Mouse (Mus musculus) lung, postnatal 4 days (tissue): Measurements from ENCODE around the gene Prpf18.
"Not testable (repeated sequence)": the region's sequence is repeated elsewhere in the genome, so short reads cannot be mapped to it uniquely, and the experiment has no call there.

Source experiments
- DNase-seq, 2 experiments: peaks; one replicate each; pipeline ENCODE4 v3.0.0; 2021

Prpf18 gene

DNA sequence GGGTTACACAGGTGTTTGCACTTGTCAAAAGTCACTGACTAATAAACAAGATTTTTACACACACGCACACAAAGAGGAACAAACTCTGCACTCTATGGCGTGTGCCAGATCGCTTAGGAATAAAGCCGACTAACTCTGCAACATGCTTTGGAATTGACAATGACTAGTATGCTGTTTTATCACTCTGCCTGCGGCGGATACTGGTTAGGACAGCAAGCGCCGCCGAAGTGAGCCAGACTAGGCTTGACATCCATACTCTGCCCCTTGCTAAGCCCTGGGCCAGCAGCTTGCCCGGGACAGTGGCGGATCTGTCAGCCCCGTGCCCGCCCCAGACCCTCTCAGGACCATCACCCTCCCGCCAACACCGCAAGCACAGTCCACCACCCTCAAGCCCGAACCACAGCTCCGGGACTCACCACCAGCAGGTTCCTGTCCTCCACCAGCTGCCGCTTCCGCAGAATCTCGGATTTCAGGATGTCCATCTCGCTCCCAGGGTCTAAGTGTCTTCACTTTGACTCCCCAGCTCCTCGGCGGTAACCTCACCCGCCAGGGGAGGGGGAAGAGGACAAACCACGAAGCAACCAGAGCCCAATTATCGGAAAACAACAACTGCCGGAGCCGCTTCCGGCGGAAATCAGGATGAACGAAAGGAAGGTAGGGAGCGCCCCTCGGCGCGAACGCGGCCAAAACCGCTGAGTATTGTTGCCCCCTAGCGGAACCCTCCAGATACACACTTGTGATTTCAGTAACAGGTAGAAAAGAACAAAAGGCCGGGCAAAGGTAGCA, at the start of gene Prpf18:
Gene Prpf18 (minus strand): TSS at position 614 of the 786 bp plus-strand sequence.
- peak; percentile 89 to 92 for DNase-seq

GRCm38 (mm10) chr2:4679886-4680285, 28.0 kb upstream of the Prpf18 start:
- no peak for DNase-seq

GRCm38 (mm10) chr2:4671636-4672035, 19.7 kb upstream of the Prpf18 start:
- no peak for DNase-seq

DNA sequence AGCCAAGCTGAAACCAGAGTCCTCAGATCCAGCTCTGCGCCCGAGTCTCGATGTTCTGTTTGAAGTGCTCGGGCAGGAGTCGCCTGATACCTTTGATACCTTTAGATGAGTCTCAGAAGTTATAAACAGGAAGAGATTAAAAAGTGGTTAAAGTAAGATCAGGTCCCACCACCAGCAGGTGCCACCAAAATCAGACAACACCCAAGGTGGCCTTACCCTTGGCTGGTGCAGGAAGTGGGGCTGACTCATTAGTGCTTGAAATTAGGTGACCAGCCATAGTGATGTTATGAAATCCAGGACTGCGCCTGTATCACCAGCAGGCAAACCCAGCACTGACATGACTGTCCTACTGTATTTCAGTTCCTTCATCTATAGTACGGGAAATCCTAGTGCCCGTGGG, 17.8 kb upstream of the Prpf18 start:
- no peak for DNase-seq

DNA sequence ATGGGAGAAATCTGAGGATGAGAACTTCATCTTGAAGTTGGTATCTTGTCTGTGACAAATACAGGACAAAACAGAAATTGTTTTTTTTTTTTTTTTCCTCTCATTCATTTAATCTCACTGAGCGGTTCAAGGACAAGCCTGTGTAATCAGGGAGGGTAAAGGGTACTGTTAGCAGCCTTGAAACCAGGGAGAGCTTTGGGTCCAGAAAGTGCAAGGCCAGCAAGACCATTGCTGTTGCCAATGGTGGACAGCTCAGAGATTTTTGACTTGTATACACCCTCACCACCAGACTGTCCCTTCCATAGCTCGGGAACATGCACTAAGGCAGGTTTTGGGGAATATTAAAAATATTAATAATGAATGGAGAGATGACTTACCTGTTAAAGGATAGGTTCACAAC, 16.7 kb upstream of the Prpf18 start:
- no peak for DNase-seq

DNA sequence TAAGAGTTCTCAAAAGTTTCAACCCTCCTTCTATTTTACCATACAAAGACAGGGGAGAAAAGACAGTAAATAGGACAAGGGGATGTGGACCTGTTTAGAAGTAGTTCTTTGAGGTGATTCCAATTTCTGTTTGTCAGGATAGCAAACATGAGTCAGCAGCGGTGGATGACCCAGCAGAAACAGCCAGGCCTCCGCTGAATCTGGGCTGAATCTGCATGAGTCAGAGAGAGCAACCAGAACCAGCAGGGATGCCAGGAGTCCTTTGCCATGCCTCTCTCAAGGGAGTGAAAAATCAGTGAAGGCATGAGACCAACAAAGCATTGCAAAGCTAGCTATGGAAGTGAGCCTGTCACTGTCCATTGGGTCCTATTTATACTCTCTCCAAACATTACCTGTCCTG, 8.8 kb upstream of the Prpf18 start:
- no peak for DNase-seq

- DNase-seq = no peak
These were observed 2.3 kb downstream of the Prpf18 start for GRCm38 (mm10) chr2:4649646-4650045.

- DNase-seq = no peak
These were observed 3.8 kb downstream of the Prpf18 start for GRCm38 (mm10) chr2:4648094-4648493.

DNA sequence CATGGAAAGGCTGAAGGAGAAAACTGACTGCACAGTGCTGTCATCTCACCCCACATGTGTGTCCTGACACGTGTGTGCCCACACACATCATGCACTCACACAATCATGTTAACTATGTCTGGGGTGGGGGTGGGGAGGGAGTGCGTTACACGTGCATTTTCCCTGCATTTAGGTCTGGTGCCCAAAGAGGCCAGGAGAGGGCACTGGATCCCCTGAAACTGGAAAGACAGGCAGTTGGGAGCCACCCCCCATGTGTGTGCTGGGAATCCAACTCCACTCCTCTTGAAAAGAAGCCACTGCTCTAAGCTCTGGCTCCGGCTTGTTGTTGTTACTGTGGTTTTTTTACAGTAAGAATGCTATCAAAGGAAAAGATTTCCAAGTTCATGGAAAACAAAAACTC, 6.8 kb downstream of the Prpf18 start:
- no peak for DNase-seq

- no peak for DNase-seq
These were observed 13.7 kb downstream of the Prpf18 start for GRCm38 (mm10) chr2:4638189-4638588.

DNA sequence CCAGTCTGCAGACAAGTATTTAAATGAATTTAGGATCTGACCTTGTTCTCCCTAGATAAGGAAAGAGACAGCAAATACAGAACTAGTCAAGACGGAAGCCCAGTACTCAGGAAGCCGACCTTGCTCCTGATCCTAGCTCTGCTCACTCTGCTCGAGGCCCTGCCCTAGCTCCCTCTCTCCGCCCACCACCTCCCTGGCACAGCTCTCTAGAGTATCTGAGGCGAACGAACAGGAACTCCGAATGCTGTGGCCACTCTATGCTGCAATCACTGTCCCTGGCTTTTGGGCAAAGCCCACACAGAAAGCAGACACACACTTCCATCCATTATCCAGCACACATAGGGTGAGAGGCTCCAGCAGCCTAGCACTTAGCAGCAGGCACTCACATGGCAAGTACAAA, 15.3 kb downstream of the Prpf18 start:
- no peak for DNase-seq

DNA sequence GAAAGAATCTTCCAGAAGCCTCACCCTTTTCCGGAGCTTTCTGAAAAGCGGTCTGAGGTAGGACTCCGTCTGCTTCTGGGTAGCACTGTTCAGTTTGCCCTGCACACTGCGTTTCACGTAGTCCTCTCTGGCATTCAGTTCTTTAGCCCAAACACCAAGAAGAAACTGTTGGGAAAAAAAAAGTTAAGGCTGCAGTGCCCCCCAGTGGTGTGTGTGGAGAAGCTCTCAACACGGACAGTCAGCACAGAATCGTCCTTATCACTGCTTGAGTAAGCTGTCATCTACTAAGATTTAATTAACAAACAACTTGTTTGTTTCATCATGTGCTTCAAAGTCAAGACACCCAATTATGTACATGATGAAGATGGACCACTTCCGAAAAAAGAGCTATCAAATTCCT, 16.1 kb downstream of the Prpf18 start:
- DNase-seq = no peak

- no peak for DNase-seq
These were observed 21.6 kb downstream of the Prpf18 start for GRCm38 (mm10) chr2:4630197-4630835.

DNA sequence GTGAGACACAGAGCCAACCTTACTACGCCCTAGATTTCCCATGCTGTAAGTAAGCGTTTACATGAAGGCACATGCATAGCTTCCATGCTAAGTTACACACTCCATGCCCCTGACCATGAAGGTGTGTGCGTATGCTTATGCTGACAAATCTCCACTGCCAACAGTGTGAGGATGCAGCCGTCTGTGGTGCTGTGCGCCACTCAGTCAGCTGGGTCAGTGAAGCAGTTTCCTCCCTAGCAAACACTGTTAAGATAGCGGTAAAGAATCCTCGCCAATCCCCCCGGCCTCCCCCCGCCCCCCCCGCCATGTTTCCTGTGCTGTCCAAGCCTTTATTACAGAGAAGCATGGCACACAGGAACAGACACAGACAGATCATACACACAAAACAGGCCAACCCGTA, 22.4 kb downstream of the Prpf18 start:
- DNase-seq = no peak

- no peak for DNase-seq
These were observed 23.0 kb downstream of the Prpf18 start for GRCm38 (mm10) chr2:4628920-4629319.

GRCm38 (mm10) chr2:4626911-4627310, 25.0 kb downstream of the Prpf18 start:
- DNase-seq = no peak

- DNase-seq = no peak
These were observed 30.4 kb downstream of the Prpf18 start for GRCm38 (mm10) chr2:4621471-4621985.

DNA sequence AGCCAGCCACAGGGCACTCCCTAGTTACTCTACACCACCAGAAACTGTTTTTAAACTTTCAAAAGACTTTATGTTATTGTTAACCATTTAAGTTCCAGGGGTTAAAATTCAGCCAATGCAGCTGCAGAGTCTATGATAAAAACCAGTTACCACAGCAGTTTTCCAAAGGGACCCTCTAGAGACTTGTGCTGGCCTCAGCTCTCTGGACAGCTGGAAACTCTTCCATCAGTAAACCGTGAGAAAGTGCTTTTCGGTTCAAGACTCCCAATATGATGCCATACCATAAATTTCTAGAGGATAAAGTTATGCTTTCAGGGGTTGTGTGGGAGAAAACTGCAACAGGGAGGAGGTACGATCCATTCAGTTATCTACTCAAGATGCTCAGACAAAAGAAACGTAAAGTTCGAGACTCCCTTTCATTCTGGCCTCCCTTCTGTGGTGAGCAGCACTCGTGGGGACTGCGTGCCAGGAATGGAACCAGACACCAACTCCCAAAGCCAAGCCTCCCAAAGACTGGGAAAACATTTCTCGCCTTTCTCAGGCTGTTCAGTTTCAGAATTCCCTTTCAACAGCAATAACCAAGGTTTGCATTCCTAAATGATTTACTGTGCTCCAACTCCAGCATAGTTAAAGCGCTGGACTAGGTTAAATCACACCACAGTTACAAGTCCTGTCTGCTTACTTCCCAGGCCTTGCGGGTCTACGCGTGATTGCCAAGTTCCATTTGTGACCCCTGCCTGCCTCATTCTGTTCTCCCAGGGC, 31.1 kb downstream of the Prpf18 start:
- no peak for DNase-seq

- DNase-seq = no peak
These were observed 31.9 kb downstream of the Prpf18 start for GRCm38 (mm10) chr2:4619893-4620593.

- DNase-seq = not testable (repeated sequence)
These were observed 32.8 kb downstream of the Prpf18 start for GRCm38 (mm10) chr2:4619126-4619525.

DNA sequence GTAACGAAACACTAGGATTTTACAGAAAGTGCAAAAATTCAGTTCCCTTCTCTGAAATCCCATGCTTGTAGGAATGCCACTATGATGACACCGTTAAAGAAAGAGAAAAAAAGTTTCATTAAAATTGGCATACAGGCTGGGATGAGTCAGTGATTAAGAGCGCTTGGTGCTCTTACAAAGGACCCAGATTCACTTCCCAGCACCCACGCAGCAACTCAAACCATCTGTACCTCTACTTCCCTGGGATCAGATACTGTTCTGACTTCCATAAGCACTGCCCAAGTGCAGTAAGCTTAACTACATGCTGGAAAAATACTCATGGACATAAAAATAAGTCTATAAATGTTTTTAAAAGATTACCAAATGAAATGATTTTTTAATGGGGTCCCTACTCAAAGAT, 34.9 kb downstream of the Prpf18 start:
- no peak for DNase-seq

GRCm38 (mm10) chr2:4615014-4615546, 36.8 kb downstream of the Prpf18 start:
- DNase-seq = no peak
